Mouse (Mus musculus) induced T-regulatory cell, adult 2 months (primary cell): ENCODE results near the gene Atg9b.

Experiments
- DNase-seq: peaks from one replicate; pipeline ENCODE4 v3.0.0-alpha.2; 2012; ENCODE audit warnings: low read depth

The Atg9b gene

DNA sequence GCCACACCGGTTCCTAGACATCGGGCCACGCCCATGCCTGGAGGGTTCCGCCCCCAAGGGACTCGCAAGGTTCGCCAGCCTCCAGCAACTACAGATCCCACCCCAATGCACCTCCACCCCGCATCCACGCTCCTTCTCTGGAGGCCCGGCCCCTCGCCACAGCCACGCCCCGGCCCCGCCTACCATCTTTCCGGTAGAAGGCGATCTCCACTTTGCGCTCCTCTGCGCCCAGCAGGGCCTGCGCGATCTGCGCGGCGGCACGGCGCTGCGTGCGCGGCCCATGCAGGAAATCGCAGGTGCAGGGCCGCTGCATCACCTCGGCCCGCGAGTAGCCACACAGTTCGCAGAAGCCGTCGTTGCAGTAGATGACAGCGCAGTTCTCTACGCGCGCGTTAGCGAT lies 43.8 kb downstream of the Atg9b start:
- DNase-seq, result peak; percentile 93

DNA sequence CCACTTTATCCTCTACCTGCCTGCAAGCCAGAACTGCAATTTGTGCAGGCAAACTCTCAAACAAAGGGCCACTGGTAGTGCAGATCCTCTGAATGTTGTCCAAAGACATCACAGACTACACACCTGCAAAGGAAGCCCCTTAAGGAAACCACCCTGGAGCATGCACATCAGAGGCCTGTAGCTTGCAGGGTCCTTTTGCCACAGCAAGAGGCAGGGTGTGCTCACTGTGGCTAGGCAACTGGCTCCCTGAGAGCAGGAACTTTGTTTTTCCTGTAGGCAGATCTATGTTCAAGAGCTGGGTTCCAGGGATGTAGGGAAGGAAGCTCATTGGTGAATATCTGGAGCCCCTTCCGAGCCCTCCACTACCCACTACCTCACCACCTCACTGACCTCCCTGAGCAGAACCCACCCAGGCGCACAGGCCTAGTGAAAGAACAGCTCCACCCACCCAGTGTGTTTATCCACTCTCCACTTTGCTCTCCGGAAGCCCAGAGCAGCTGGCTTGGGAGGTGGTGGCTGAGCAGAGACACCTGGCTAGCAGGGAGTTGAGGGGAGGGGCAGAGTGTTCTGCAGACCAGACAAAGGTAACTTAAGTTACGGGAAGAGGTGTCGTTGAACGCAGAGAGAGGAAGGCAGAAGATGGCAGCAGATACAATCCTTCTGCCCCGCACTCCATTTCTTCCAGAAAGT lies 44.6 kb downstream of the Atg9b start:
- DNase-seq, result no peak

DNA sequence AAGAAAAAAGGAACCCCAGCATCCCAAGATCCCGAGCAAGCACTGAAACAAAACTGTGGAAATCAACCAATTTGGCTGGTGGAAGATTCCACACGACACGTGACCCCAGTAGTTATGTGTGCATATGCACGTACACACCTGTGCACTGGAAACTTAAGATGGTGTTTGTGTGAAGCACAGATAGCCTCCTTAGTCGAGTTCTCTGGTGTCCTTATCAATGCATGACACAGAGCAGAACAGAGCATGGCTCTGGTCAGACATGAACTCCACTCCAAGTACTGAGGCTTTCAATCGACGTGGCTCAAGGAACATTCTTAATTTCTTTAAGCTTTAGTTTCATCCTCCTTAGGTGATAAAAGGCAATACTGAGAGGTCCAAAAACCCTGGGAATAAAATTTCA lies 45.6 kb downstream of the Atg9b start:
- DNase-seq, result no peak

DNA sequence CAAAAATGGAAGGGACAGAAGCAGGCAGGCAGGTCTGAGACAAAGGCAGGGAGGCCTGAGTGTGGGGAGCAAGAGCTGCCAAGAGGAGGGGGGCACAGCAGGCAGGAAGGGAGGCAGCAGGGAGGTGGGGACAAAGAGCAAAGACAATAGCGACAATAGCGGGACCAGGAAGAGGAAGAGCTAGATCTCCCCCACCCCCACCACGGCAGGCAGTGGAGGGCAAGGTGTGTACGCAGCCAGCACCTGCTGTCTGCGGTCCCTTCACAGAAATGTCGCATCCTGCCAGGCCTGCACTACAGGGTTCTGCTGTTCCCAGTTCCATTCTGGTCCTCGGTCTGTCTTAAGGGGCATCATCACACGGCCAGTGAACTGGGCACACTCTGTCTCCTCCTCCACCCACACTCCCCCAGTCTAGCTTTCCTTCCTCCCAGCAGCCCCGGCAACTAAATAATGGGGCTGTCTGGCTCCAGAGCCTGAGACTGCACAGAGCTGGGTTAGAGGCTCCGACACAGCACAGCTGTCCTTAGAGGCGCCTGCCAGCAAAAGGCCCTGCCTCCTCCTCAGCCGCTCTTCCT lies 47.4 kb downstream of the Atg9b start:
- peak; percentile 66 for DNase-seq

DNA sequence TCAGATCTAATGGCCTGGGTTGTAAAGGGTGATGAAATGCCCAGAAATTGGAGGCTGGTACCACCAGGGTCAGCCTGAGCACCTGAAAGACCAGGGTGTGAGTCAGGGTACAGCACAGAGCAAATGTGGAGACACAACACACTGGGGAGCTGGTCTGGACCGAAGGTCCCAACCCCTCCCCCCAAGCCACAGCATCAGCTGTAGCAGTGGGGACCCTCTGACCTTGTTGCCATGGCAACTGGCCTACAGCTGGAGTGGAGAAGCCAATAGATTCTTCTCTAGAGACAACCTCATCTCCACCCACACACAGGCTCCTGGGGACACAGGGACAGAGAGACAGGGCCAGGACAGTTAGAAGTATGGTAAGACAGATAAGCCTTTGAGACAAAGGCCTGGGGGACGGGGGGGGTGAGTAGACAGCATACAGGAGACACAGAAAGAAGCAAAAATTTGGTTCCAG lies 47.9 kb downstream of the Atg9b start:
- DNase-seq, result peak; percentile 16

DNA sequence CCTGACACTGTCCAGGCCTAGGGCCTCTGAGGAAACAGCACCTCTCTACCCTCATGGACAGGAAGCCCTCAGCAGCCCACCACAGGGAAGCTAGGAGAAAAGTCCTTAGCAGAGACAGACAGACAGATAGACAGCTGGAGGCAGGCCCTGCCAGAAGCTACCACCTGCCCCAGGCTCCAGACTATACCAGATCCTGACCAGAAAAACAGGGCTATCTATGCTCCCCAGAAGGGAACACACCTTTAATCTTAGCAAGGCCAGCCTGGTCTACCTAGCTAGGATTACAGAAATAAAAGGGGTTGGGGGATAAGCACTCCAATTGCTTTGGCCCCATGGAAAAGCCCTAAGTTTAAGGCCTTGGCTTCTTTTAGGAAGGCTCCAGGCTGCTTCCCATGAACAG lies 48.6 kb downstream of the Atg9b start:
- DNase-seq, result no peak

DNA sequence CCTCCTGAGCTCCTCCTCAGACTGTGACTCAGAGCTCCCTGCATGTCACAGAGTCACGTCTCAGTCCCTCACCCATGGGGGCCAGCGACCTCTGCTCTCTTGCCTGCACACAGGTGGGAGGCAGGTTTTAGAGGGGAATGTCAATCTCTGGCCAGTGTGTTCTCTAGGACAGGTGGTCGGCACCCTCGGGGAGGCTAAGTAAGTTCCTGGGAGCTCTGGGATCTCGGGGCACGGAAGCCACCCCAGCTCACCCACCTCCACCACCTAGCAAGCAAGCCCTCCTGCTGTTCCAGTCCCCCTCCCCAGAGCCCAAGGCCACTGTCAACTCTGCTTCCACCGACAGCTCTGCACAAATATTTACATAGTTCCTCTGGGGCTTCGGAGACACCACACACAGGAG lies 49.0 kb downstream of the Atg9b start:
- no peak for DNase-seq

DNA sequence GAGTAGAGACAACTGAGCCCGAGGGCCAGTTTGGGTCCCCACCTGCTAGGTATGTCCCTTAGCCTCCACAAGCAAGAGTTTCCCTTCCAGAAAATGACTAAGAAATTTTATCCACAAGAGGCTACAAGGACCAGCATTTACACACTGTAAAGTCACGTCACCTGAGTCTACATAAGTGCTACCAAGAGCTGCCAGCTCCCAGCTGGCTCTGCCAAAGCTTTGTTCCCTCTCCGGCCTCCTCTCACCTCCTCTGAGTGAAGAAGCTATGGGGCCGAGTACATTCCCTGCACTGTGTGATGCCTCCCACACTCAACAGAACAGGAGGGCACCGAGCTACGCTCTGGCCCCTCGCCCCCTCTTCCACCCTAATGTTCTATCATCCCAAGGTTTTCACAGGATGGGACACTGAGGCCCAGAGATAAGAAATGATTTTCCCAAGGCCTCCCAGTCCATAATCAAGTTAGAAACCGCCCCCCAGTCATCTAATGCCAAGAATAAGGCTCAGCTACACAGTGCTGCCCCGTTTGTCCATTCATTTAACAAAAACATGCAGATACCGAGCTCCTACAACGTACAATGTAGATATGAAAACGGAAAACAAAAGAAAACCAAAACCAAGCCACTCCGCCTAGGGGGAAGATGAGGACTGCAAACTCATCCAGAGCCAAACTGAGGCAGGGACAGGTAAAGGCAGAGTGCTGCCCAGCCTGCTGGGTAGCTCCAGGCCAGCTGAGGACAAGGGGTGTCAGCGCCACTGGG lies 49.6 kb downstream of the Atg9b start:
- DNase-seq, result no peak

DNA sequence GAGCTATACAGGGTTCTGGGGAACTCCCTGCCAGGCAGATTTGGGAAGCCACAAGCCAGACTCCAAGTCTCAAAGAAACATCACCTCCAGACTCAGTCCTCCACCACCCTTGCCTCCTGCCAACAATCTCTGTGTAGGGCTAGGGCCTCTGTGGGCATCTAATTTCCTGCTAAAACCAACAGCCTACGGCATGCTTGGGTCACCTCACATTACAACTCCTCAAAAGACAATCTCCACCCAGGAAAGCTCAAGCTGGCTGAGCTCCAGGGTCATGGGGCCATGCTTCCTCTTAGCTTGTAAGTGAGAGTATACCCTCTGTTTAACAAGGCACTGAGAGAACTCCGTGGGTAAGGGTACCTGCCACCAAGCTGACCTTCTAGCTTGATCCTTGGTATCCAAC lies 54.1 kb downstream of the Atg9b start:
- DNase-seq, result no peak

DNA sequence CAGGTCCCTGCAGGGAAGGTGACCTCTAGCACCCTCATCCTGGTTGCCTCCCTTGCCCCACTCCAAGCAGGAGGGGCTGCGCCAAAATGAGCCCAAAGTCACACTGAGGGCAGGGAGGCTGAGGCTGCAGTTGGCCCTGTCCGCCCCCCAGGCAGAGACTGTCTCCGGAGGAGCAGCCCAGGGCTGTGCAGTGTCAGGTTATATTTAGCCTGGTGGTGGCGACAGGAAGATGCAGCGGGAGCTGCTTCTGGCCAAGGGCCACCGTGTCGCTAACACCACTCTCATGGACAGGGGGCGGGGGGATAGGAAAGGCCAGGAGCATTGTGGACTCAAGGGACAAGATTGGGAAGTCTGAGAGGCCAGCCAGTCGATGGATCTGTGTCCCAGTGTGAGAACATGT lies 54.6 kb downstream of the Atg9b start:
- no peak for DNase-seq

DNA sequence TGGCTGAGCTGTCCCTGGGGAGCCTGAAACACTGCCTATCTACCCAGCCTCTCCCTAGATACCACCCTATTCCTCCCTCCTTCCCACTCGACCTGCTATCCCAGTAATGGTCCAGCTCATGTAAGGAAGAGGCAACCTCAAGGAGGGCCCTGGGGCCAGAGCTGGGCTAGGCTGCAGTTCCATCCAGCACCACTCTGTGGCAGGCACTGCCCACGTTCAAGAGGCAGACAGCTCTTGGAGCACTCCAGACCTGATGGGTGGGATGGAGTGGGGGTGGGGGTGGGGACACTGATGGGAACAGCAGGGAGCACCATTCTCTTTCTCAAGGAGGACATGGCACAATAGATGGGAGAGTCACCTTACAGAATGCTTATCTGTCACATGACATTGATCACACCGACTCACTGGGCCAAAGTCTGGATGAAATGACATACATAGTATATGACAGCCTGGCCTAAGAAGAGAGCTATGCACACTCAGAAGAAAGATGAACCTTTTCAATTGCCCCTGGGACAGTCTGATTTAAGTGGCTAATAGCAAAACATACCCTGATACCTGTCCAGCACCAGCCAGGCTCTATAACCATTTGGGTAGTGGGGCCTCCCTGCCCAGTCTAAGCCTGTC lies 55.9 kb downstream of the Atg9b start:
- peak; percentile 39 for DNase-seq

DNA sequence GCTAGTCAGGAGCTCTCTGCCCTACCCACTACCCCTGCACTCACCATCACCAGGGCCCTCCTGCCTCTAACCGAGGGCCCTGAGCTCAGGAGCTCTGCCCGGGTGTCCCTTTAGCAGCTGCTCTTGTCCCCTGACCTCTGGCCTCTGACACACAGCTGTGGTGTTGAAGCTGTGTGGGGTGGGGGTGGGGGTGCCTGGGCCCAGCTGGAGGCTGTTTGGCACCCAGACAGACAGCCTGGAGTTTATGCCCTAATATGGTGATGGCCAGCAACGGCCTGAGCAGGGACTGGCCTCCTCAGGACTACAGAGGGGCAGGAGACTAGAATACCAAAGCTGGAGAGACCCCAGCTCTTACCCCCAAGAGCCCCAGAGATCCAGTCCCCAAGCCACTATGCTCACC lies 57.2 kb downstream of the Atg9b start:
- no peak for DNase-seq
